Mouse (Mus musculus): Measurements from ENCODE around the gene Fmnl2.

DNA sequence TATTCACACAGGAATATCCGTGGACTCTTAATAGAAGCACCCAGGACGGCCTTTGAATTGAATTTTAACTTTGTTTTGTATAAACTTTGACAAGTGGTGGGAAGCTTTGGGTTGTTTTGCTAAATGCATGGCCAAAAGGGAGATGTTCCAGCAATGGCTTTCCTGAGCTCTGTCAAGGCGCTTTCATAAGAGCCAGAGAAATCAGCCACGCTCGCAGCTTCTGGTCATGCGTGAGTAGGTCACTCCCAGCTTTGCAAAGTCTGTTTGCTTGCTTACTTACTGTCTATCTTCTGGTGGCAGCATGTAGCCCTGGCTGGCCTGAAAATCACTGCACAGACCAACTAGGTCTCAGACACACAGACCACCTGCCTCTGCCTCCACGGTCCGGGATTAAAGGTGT, 248.8 kb downstream of the Fmnl2 start:
- TF ChIP-seq POLR2A (IDR thresholded peaks at IDR 0.05; ENCODE audit: low read depth, low read length) (no peak), CTCF (conservative IDR thresholded peaks at IDR 0.05; ENCODE audit: insufficient read depth, insufficient read length, low read depth, low read length) (no peak)

Data from kidney, adult 2 months (tissue).